Mouse (Mus musculus) heart, adult 2 months (tissue): ENCODE measurements around the gene Celf5.

Source experiments
- EP300 ChIP-seq: fragments of 200-500 bp; IDR thresholded peaks from 2 replicates; pipeline ENCODE4 v1.6.1; 2011; ENCODE audit warnings: low read depth, low read length, control low read depth; ENCODE audit not compliant: insufficient read depth
- POLR2A ChIP-seq: fragments of 200-500 bp; IDR thresholded peaks from 2 replicates; pipeline ENCODE4 v1.6.1; 2011; ENCODE audit warnings: mild to moderate bottlenecking, low read depth, low read length, control low read depth; ENCODE audit not compliant: insufficient read depth

DNA sequence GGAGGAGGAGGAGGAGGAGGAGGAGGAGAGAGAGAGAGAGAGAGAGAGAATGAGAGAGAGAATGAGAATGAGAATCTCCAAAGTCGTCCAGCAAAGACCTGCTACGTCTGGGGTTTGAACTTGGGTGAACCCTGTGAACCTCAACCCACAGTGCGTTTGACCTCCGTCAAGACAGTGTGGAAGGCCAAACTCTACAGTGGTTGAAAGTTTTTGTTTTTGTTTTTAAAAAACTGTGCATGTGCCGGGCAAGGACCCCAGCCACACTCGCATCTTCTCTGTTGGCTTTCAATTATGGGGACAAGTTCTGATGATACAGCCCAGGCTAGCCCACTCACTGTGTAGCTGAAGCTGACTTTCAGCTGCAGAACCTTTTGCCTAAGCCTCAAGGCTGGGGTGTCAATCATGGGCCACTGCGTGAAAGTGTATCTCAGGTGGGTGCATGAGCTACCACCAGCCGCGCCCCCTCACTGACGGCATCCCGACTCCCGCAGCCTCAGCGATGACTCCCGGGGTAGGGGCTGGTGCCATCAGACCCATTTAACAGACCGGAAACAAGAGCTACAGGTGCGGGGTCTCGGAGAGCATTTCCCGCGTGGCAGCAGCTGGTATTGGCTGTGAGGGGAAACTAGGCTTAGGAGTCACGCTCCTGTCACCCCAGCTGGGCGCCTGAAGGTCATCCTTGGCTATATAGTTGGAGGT is 50.2 kb downstream of the Celf5 start:
- TF ChIP-seq EP300 (no peak), POLR2A (no peak)
